Mouse (Mus musculus): ENCODE measurements around the gene Spryd7. TPM values are rescaled to one million over a fixed set of nuclear protein-coding genes. Genes with fewer than 3 reads are reported as not detected.
A peak's percentile ranks its signal among the peaks of the same experiment; 100 is the strongest.
"Not testable (repeated sequence)": the region's sequence is repeated elsewhere in the genome, so short reads cannot be mapped to it uniquely, and the experiment has no call there.

Gene Spryd7
- 10 to 100 TPM; 22.3 to 29.5 TPM for total RNA-seq (2021)
- long read RNA-seq, experiment 1, full-length matches to known transcripts, result 26 of 49 reads
- long read RNA-seq, experiment 1, partial matches to known transcripts, result 20 of 49 reads
- long read RNA-seq, experiment 1, other reads (novel, unspliced or antisense), result 3 of 49 reads
- long read RNA-seq, experiment 2, full-length matches to known transcripts, result 23 of 34 reads
- long read RNA-seq, experiment 2, partial matches to known transcripts, result 8 of 34 reads
- long read RNA-seq, experiment 2, other reads (novel, unspliced or antisense), result 3 of 34 reads

- peak; percentile 90 to 96 for DNase-seq (ENCODE audit: low spot score in 2 of 2)
These were observed at the start of gene Spryd7 for GRCm38 (mm10) chr14:61556289-61557147. Gene Spryd7 (minus strand): TSS chr14:61556886.

- not testable (repeated sequence) for DNase-seq (ENCODE audit: low spot score in 2 of 2)
These were observed 49.4 kb upstream of the Spryd7 start for GRCm38 (mm10) chr14:61606088-61606487.

DNA sequence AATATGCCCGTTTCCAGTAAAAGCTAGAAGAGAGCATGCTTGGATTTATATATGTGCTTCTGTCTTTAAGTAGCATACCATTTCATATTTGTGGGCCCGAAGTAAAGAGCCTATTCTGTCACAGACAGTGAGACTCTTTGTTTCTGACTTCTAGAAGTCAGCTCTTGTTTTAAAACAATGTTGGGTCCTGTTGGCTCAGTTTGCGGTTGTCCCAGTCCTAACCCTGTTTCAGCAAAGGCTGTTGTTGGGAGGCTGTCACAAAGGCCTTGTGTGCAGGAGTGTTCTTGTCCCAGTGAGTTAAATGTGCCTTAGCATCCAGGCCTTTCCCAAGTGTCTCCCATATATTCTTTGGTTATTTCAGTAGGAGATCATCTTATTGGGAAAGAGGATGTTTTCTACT, 47.4 kb upstream of the Spryd7 start:
- DNase-seq (ENCODE audit: low spot score in 2 of 2), result no peak

DNA sequence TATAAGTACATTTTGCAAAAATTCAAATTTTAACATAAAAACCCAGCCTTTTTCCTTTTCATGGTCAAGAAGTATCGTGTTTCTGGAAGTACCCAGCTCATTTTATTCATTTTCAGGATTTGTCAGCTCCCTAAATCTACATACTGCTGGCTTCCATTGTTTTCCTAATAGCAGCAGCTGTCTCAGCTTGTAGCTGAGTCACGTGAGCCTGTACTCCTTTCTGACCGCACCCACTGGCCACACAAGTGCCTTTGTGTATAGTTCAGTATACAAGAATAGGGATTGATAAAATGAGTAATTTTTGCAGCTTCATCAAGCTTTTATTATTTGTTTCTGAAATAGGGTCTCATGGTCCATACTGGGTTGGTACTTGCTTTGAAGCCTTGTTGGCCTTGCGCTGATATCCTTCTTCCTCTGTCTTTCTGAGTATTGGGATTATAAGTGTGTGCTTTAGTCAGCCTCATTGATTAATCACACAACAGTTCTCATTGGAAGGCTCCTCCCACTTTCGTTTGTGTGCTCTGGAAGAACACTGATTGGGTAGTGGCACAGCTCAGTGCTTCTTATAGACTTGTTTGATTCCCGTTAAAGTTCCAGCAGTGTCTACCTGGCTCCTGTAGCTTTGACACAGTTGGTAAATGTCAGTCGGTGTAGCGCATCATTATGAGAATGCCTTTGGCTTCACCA, 46.5 kb upstream of the Spryd7 start:
- DNase-seq (ENCODE audit: low spot score in 2 of 2), result no peak

- DNase-seq (ENCODE audit: low spot score in 2 of 2), result no peak
These were observed 44.7 kb upstream of the Spryd7 start for GRCm38 (mm10) chr14:61601348-61601747.

DNA sequence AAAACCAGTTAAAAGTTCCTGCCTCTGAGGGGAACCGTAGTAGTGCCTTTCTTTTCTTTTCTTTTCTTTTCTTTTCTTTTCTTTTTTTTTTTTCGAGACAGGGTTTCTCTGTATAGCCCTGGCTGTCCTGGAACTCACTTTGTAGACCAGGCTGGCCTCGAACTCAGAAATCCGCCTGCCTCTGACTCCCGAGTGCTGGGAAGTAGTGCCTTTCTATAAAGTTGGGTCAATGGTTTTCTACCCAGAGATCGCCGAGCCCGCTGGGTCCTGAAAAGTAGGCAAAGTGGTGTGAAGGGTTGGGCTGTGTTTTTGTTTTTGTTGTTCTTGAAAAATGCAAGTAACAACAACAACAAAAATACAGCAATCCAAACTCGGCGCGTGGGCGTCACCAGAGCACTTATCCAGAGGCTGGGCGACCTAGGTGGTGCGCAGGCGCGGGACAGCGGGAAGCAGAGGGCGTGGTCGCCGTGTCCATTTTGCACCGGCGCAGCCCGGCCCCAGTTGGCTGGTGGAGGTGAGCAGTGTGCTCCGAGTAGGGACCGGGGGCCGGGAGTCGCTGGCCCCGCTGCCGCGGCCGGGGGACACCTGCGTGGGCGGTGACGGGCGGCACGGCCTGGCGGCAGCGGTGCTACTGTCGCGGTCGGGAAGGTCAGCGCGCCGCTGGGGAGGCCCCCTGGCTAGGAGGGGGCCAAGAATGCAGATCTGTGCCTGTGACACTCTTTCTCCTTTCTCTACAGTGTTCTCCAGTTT, 42.5 kb upstream of the Spryd7 start:
- DNase-seq (ENCODE audit: low spot score in 2 of 2), result peak; percentile 79 to 91

DNA sequence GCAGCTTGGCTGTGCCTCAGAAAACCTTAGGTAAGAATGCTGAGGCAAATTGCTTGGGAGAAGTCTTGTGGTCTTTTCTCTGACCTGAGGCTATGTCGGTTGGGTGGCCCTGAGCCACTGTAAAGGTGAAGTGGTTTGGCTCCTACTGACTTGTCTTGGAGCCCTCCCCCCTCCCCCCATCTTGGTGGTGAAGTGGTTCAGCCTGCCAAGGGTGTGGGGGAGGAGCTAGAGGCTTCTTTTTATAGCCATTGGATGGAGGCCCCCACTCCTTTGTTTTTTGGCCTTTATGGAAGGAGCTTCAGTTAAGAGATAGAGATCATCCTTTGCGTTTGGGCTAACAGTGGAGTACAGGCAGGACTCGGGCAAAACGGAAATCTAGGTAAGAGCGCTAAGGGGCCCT, 41.3 kb upstream of the Spryd7 start, which contains the start of gene Trim13:
Gene Trim13, plus strand, starts transcription at position 280 of the 400 bp plus-strand sequence.
- DNase-seq (ENCODE audit: low spot score in 2 of 2), result no peak

- DNase-seq (ENCODE audit: low spot score in 2 of 2), result no peak
These were observed 40.2 kb upstream of the Spryd7 start for GRCm38 (mm10) chr14:61596719-61597426.

- no peak for DNase-seq (ENCODE audit: low spot score in 2 of 2)
These were observed 32.8 kb upstream of the Spryd7 start for GRCm38 (mm10) chr14:61589288-61590065.

DNA sequence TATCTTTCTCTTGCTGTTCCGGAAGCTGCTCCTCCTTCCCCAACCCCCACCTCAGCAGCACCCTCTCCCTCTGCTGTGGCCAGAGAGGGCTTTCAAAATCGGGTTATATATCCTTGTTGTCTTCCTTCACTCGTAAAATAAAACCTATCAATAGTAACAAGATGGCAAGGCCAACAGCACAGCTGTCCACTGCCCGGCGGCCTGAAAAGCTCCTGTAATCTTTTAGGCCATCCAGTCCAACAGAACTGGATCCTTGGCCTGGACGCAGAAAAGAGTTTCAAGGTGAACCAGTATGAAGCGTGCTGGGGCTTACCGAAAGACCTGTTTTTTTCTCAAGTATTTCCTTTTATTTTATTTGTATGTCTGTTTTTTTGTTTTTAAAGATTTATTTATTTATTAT, 19.3 kb upstream of the Spryd7 start:
- no peak for DNase-seq (ENCODE audit: low spot score in 2 of 2)

DNA sequence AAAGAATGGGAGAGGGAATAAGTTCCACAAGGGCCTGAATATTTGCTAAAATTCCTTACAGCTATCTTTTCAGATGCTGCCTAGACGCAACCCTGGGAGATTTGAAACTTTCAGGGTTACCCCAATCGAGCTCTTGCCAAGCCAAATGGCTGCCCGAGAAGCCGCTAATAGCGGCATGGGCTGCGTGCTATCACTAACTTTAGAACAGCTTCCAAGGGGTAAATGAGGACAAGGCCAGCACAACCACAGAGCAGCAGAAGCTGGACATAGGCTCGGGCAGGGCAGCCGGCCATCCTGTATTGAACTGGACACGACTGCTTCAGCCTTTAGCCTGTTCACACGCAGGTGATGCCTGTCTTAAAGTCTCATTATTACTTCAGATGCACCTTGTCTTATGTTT, 18.4 kb upstream of the Spryd7 start:
- DNase-seq (ENCODE audit: low spot score in 2 of 2), result no peak

GRCm38 (mm10) chr14:61572131-61572530, 15.4 kb upstream of the Spryd7 start:
- no peak for DNase-seq (ENCODE audit: low spot score in 2 of 2)

DNA sequence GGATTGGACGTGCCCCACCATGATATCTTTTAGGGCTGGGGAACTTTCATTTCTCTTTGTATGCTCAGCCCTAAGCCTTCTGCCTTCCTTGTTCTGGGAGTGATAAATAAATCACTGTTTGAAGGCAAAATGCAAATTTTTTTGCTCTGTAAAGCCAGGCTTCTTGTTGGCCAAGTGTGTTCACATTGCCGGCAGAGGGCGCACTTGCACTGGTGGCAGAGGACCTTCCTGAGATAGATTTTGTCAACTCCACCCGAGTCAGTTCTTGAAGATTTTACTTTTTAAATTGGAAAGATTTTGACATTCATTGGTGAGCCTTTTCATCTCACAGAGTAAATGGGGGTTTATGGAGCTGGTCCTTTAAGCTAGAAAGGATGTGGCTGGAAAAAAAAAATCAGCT, 14.7 kb upstream of the Spryd7 start:
- DNase-seq (ENCODE audit: low spot score in 2 of 2), result peak; percentile 74 to 88

DNA sequence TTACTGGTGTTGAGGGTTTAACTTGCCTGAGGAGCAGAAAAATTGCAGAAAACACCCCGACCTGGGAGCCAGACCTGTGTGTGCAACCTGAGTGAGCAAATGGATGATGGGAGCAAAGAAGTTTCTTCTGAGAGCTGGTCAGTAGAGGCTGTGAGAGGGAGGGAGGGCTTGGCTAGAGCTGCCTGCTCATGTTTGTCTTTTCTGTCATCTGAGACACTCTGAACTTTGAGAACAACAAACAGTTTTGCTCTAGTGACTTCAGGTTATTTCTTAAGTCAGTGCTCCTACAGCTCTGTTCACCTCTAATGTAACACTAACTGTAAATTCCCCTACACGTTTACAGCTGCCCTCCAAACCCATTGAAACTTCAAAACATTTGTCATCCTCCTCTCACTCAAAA, 12.7 kb upstream of the Spryd7 start:
- no peak for DNase-seq (ENCODE audit: low spot score in 2 of 2)

DNA sequence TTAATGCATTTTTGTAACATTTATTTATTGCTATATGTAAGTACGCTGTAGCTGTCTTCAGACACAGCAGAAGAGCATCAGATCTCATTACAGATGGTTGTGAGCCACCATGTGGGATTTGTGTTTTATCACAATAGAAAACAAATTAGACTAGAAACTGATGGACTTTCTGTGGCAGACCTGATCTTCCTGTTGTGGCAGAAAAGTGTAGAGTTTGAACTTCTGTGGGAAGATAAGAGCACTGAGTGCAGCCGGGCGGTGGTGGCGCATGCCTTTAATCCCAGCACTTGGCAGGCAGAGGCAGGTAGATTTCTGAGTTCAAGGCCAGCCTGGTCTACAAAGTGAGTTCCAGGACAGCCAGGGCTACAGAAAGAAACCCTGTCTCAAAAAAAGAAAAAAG, 9.5 kb upstream of the Spryd7 start:
- not testable (repeated sequence) for DNase-seq (ENCODE audit: low spot score in 2 of 2)

DNA sequence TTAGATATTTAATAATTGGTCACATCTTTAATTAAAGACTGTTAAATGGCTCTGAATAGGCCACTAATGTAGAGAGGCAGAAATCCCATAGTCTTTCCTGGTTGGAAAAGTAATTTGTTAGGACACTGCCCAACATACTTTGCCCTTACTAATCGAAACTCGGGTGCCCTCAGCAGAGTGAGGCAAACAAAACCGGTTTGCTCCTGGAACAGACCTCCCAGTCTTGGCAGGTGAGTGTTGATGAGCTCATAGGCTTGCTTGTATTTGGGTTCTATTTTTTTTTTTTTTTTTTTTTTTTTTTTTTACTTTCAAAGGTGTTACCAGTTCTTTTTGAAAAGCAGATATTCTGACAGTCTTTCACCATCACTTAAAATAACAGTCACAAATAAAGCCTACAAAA, 3.2 kb upstream of the Spryd7 start:
- DNase-seq (ENCODE audit: low spot score in 2 of 2), result no peak

- DNase-seq (ENCODE audit: low spot score in 2 of 2), result no peak
These were observed 2.2 kb upstream of the Spryd7 start for GRCm38 (mm10) chr14:61558901-61559300.

DNA sequence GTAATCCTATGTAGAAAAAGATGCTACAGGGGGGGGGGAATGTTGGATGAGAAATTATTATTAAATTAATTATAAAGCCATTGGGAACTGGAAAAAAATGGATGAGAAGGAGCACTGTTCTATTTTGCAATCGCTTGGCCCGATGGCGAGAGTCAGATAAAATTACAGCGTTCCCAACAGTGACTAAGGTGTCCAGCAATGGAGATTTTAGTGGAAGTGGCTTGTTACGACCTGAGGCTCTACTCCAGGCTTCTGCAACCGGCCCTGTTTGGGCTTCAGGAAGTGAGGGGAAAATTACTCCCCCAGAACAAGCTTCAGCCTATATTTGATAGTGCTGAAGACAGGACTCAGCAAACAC, 776 bp downstream of the Spryd7 start:
- DNase-seq (ENCODE audit: low spot score in 2 of 2), result no peak

DNA sequence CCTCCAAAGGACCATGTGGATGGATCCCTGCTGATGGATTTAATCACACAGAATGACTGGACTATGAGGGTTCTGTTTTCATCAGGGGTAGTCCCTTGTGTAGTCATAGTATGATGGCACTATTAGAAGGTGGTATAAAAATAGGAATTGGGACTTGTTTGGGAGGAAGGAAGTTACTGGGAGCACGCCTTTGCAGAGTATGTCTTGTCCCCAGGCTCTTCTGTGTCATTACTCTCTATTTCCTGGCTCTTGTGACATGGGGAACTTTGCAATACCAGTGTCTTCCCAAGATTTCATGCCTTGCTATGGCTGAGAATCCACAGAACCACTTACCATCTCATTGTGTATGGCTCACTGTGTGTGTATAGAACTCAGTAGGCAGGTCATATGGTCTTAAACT, 8.1 kb downstream of the Spryd7 start:
- no peak for DNase-seq (ENCODE audit: low spot score in 2 of 2)

- DNase-seq (ENCODE audit: low spot score in 2 of 2), result not testable (repeated sequence)
These were observed 18.9 kb downstream of the Spryd7 start for GRCm38 (mm10) chr14:61537772-61538171.

All from gastrocnemius, postnatal 4 days (tissue).